Mouse (Mus musculus) C2C12 (cell line): ENCODE measurements around the gene Spaca9. TPM values are rescaled to one million over a fixed set of nuclear protein-coding genes. Genes with fewer than 3 reads are reported as not detected.

Experiments used
- H3K27me3 ChIP-seq: one replicate; pipeline ENCODE4 v1.6.1; 2011; ENCODE audit not compliant: control insufficient read depth, insufficient read depth, insufficient read length
- H3K36me3 ChIP-seq: one replicate; pipeline ENCODE4 v1.6.1; 2011; ENCODE audit not compliant: control insufficient read depth, insufficient read depth
- H3K4me3 ChIP-seq: one replicate; pipeline ENCODE4 v1.5.1; 2011; ENCODE audit warnings: mild to moderate bottlenecking, control low read depth; ENCODE audit not compliant: poor library complexity, insufficient read depth, severe bottlenecking
- H3K79me2 ChIP-seq: one replicate; pipeline ENCODE4 v1.6.1; 2011; ENCODE audit not compliant: control insufficient read depth, insufficient read depth
- H3K79me3 ChIP-seq: one replicate; pipeline ENCODE4 v1.6.1; 2011; ENCODE audit warnings: low read depth, control low read depth
- H3ac ChIP-seq: one replicate; pipeline ENCODE3; 2011; ENCODE audit warnings: low read depth; ENCODE audit not compliant: control insufficient read depth, insufficient read length
- CEBPB ChIP-seq: IDR thresholded peaks from one replicate; pipeline ENCODE4 v1.6.1; 2011; ENCODE audit warnings: low read depth, mild to moderate bottlenecking, control low read depth, moderate library complexity
- CTCF ChIP-seq: IDR thresholded peaks from one replicate; pipeline ENCODE4 v1.5.1; 2011; ENCODE audit not compliant: control insufficient read depth, insufficient read depth, insufficient read length
- FOSL1 ChIP-seq: IDR thresholded peaks from one replicate; pipeline ENCODE4 v1.8.0; 2011; ENCODE audit warnings: mild to moderate bottlenecking, low read length; ENCODE audit not compliant: poor library complexity, insufficient read depth, severe bottlenecking
- MAX ChIP-seq: IDR thresholded peaks from one replicate; pipeline ENCODE4 v1.6.1; 2011; ENCODE audit warnings: mild to moderate bottlenecking, control low read depth
- MYOD1 ChIP-seq: IDR thresholded peaks from one replicate; pipeline ENCODE4 v1.6.1; 2011; ENCODE audit warnings: low read depth; ENCODE audit not compliant: control insufficient read depth, insufficient read length
- MYOG ChIP-seq: IDR thresholded peaks from one replicate; pipeline ENCODE4 v1.6.1; 2011; ENCODE audit not compliant: control insufficient read depth, insufficient read length; ENCODE audit errors: extremely low read depth
- USF1 ChIP-seq: IDR thresholded peaks from one replicate; pipeline ENCODE4 v1.6.1; 2011; ENCODE audit warnings: low read depth, mild to moderate bottlenecking, control low read depth, moderate library complexity
- long read RNA-seq, 2 experiments: library from polyadenylated mRNA; unstranded; transcript quantifications; one replicate each; pipeline ENCODE4 v2.0.0; 2019 to 2020
- polyA plus RNA-seq: library from polyadenylated mRNA; unstranded; fragments of >200 nt; fragmentation: generic; extraction: Trizol; gene quantifications from one replicate; pipeline ENCODE4 v1.2.1, GENCODE M21; 2012; ENCODE audit warnings: missing spikeins

The Spaca9 gene
- 0.96 TPM for polyA plus RNA-seq
- long read RNA-seq, experiment 1, partial matches to known transcripts: 0 of 1 reads
- long read RNA-seq, experiment 1, other reads (novel, unspliced or antisense): 0 of 1 reads
- long read RNA-seq, experiment 2: 0 reads

DNA sequence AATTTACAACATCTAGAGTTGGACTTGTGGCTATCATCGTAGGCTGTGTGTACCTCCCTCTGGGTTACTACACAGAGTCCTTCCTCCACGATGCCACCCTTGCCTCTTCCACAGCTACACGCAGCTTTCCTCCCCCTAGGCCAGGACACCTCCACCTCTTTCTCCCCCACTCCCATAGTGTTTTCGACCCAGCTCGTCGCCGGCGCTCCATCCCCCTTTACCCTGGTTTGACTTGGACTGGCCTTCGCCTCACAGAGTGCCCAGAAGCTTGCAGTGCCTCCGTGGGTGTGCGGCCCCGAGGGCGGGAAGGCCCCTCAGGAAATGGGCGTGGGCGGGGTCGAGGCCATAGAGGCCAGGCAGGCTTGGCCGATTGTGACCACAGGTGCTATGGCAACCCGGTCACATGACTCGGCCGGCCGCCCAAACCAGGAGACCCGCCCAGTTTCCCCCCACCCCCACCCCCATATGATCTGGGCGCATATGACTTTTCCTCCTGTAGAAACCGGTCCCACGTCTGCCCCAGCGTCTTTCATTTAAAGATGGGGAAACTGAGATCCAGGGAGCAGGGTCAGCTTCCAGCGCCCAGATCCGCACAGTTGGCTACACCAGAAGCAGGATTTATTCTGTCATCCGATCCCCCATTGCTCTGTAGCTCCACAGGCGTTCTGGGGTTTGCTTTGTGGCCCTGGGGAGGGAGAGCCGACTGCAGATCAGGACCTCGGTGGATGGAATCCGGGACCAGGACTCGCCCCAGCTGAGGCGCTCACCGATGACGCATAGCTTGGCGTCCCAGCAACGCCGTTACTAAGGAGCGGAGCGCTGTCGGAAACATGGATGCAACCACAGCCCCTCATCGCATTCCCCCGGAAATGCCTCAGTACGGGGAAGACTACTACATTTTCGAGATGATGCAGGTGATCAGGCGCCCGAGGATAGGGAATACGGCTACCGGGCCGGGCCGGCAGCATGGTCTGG, at the start of gene Spaca9, which contains the start of gene Ak8:
Gene Spaca9, minus strand, starts transcription at position 367 of the 975 bp plus-strand sequence.
Gene Ak8, plus strand, starts transcription at position 804 of the 975 bp plus-strand sequence.
- TF ChIP-seq MAX: peak; percentile 68
- TF ChIP-seq USF1: peak; percentile 71
- TF ChIP-seq CTCF: no peak
- Histone ChIP-seq H3K27me3 (peaks cover 17% of the 10 kb centered on the region), H3K79me2 (no peaks in the 10 kb centered on the region), H3K36me3 (no peaks in the 10 kb centered on the region), H3K79me3 (no peaks in the 10 kb centered on the region), H3K4me3 (peak within 1 kb of the TSS; percentile 52), H3ac (peak within 1 kb of the TSS; percentile 53)

DNA sequence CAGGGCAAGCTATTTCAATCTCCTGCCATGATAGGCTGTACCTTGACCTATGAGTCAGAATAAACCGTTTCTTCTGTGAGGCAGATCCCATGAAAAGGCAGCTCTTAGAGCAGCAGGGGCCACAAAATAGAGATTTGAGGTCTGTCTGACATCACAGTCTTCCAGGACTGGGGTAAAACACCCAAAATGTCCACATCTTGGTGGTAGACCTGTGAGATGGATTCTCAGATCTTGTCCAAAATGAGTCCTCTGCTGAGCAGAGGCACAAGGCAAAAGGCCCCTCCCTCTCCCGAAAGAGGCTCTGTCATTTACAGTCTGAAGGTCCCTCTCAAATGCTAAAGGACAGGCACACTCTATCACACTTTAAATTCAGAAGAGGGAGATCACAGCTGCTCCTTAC, 48.2 kb upstream of the Spaca9 start:
- H3K27me3 ChIP-seq: peaks cover 78% of the 10 kb centered on the region
- H3K79me3 ChIP-seq: no peaks in the 10 kb centered on the region
- H3K79me2 ChIP-seq: no peaks in the 10 kb centered on the region
- TF ChIP-seq MYOD1: no peak
- no peaks in the 10 kb centered on the region for H3K36me3 ChIP-seq
- no peak overlapping the region for H3ac ChIP-seq
- no peak overlapping the region for H3K4me3 ChIP-seq

DNA sequence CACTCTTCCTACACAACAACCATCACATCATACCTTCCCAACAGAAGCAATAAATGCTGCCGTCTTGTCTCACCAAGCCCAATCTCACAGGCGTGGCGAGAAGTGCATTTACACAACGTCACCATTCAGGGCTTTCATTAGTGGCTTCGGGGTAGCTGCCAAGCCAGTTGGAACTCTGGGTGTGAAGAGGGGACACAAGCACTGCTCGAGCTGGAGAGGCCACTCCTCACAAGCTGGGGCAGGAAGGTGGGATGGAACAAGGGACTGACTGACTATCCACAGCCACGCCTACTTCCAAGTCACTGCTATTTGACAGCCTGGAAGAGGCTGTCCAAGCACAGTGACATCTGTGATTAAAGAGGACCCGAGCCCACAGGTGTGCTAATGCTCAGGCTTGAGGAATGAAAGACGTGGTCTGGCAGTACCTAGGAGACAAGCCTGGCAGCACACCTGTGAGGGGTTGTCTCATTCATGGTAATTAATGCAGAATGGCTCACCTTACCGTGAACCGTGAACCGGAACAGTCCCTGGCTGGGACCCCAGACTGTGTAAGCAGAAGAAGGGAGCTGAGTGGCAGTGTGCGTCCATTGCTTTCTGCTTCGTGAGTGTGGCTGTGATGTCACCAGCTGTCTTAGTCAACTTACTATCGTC, 47.3 kb upstream of the Spaca9 start:
- H3K79me2 ChIP-seq: no peaks in the 10 kb centered on the region
- H3K36me3 ChIP-seq: no peaks in the 10 kb centered on the region
- no peaks in the 10 kb centered on the region for H3K79me3 ChIP-seq
- no peak overlapping the region for H3ac ChIP-seq
- peaks cover 78% of the 10 kb centered on the region for H3K27me3 ChIP-seq
- TF ChIP-seq MYOG (no peak), MYOD1 (no peak), CTCF (no peak), USF1 (no peak), FOSL1 (no peak), CEBPB (no peak), MAX (no peak)
- H3K4me3 ChIP-seq: no peak overlapping the region

- no peak overlapping the region for H3K4me3 ChIP-seq
- H3K79me3 ChIP-seq: no peaks in the 10 kb centered on the region
- no peaks in the 10 kb centered on the region for H3K79me2 ChIP-seq
- no peaks in the 10 kb centered on the region for H3K36me3 ChIP-seq
- TF ChIP-seq USF1 (no peak), FOSL1 (no peak), MAX (no peak), MYOD1 (no peak), CTCF (no peak), CEBPB (no peak), MYOG (no peak)
- no peak overlapping the region for H3ac ChIP-seq
- H3K27me3 ChIP-seq: peaks cover 82% of the 10 kb centered on the region
These were observed 43.2 kb upstream of the Spaca9 start for GRCm38 (mm10) chr2:28742701-28743100.

DNA sequence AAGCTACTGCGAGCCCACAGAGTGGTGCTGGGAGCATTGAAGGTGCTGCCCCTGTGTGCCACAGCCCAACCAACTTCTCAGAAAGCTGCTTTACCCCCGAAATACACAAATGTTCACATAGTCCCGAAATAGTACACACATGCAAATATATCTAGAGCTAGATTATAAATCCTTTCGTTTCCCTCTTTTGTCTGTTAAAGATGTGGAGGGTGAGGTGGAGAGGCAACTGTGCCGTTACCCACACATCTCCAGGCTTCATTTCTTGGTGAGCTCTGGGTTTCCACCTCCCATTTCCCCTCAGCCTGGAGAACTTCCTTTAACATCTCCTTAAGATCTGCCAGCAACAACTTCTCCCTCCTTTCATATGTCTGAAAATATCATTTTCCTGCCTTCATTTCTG, 40.6 kb upstream of the Spaca9 start:
- no peaks in the 10 kb centered on the region for H3K79me2 ChIP-seq
- TF ChIP-seq USF1 (no peak), MYOG (no peak), CEBPB (no peak), MYOD1 (no peak), CTCF (no peak), MAX (no peak), FOSL1 (no peak)
- no peaks in the 10 kb centered on the region for H3K79me3 ChIP-seq
- no peak overlapping the region for H3K4me3 ChIP-seq
- no peaks in the 10 kb centered on the region for H3K36me3 ChIP-seq
- no peak overlapping the region for H3ac ChIP-seq
- H3K27me3 ChIP-seq: peaks cover 80% of the 10 kb centered on the region
